Mouse (Mus musculus) small intestine, adult 2 months (tissue): ENCODE data around the gene Arhgef3. TPM values are rescaled to one million over a fixed set of nuclear protein-coding genes. Genes with fewer than 3 reads are reported as not detected.

Experiments used
- H3K27ac ChIP-seq: fragments of 200-500 bp; 2 replicates; pipeline ENCODE4 v1.5.1; 2012; ENCODE audit warnings: low read depth, low read length, control low read depth, inconsistent platforms; ENCODE audit not compliant: insufficient read depth
- H3K27me3 ChIP-seq: fragments of 200-500 bp; 2 replicates; pipeline ENCODE4 v1.6.1; 2012; ENCODE audit warnings: mild to moderate bottlenecking, moderate library complexity, low read length, inconsistent platforms; ENCODE audit not compliant: control insufficient read depth, insufficient read depth
- H3K36me3 ChIP-seq: fragments of 200-500 bp; 2 replicates; pipeline ENCODE4 v1.6.1; 2012; ENCODE audit warnings: mild to moderate bottlenecking, low read length, control low read depth, inconsistent platforms; ENCODE audit not compliant: control insufficient read depth, insufficient read depth
- H3K4me1 ChIP-seq: fragments of 200-500 bp; 2 replicates; pipeline ENCODE4 v1.6.1; 2012; ENCODE audit warnings: low read length, inconsistent platforms, mixed read lengths; ENCODE audit not compliant: control insufficient read depth, insufficient read depth, insufficient read length
- H3K4me3 ChIP-seq: fragments of 200-500 bp; 2 replicates; pipeline ENCODE4 v1.5.1; 2012; ENCODE audit warnings: low read depth, mild to moderate bottlenecking, control low read depth, inconsistent platforms, low read length, moderate library complexity
- CTCF ChIP-seq: fragments of 200-500 bp; IDR thresholded peaks from 2 replicates; pipeline ENCODE4 v1.5.1; 2012; ENCODE audit warnings: low read depth, mild to moderate bottlenecking, control low read depth, inconsistent platforms, low read length, moderate library complexity, mixed read lengths; ENCODE audit not compliant: insufficient replicate concordance, insufficient read length; ENCODE audit errors: extremely low read depth
- POLR2A ChIP-seq: fragments of 200-500 bp; IDR thresholded peaks from 2 replicates; pipeline ENCODE4 v1.6.1; 2012; ENCODE audit warnings: low read depth, mild to moderate bottlenecking, control low read depth, inconsistent platforms, low read length, moderate library complexity
- WGBS: fragments of 180-500 bp; shearing (Covaris S2); methylation state at CpG from one replicate; pipeline ENCODE4 v1.1.7; 2018; 5-methylcytosine and 5-hydroxymethylcytosine counted together
- polyA plus RNA-seq: library from polyadenylated mRNA; depleted of rRNA; stranded (reverse); fragments of >200 nt; gene quantifications from 2 replicates; pipeline ENCODE4 v1.2.3, GENCODE M21; 2012

Gene Arhgef3
- polyA plus RNA-seq, 1 experiment = 7.0 TPM

- TF ChIP-seq POLR2A (no peak), CTCF (no peak)
- 0 out of 2 replicates have a peak, but pooled peaks cover 6% of the 10 kb centered on the region for H3K4me1 ChIP-seq
- 21% methylated on average over 6 of the region's 6 CpGs for WGBS
- no peaks in the 10 kb centered on the region for H3K27me3 ChIP-seq
- H3K4me3 ChIP-seq = peak overlapping the region; percentile 27
- no peak overlapping the region; the same call in 1 of the 2 replicates for H3K27ac ChIP-seq
- no peaks in the 10 kb centered on the region for H3K36me3 ChIP-seq
These were observed 1.3 kb downstream of the Arhgef3 start for GRCm38 (mm10) chr14:27115991-27116390.

GRCm38 (mm10) chr14:27116577-27117165 is 2.0 kb downstream of the Arhgef3 start:
- no peak for TF ChIP-seq CTCF
- no peak for TF ChIP-seq POLR2A
- no peaks in the 10 kb centered on the region for H3K36me3 ChIP-seq
- 0 out of 2 replicates have a peak, but pooled peaks cover 6% of the 10 kb centered on the region for H3K4me1 ChIP-seq
- H3K27me3 ChIP-seq = no peaks in the 10 kb centered on the region
- WGBS = 78% methylated on average over 4 of the region's 4 CpGs
- H3K4me3 ChIP-seq = no peak overlapping the region; the same call in 1 of the 2 replicates
- H3K27ac ChIP-seq = no peak overlapping the region

GRCm38 (mm10) chr14:27118546-27118945 is 3.8 kb downstream of the Arhgef3 start:
- TF ChIP-seq CTCF (no peak), POLR2A (no peak)
- 70% methylated on average over 5 of the region's 5 CpGs for WGBS
- no peaks in the 10 kb centered on the region for H3K27me3 ChIP-seq
- H3K36me3 ChIP-seq = no peaks in the 10 kb centered on the region
- H3K4me3 ChIP-seq = no peak overlapping the region
- no peak overlapping the region for H3K27ac ChIP-seq
- H3K4me1 ChIP-seq = peaks cover 8% of the 10 kb centered on the region; the same call in 1 of the 2 replicates

GRCm38 (mm10) chr14:27122646-27123045 is 7.9 kb downstream of the Arhgef3 start:
- Histone ChIP-seq H3K4me3 (no peak overlapping the region), H3K4me1 (peaks cover 2% of the 10 kb centered on the region; the same call in 1 of the 2 replicates), H3K27ac (no peak overlapping the region), H3K36me3 (no peaks in the 10 kb centered on the region), H3K27me3 (no peaks in the 10 kb centered on the region)
- WGBS = 67% methylated on average over 3 of the region's 3 CpGs
- TF ChIP-seq POLR2A = no peak
- TF ChIP-seq CTCF = no peak

- Histone ChIP-seq H3K4me3 (no peak overlapping the region), H3K36me3 (no peaks in the 10 kb centered on the region), H3K27me3 (no peaks in the 10 kb centered on the region), H3K27ac (no peak overlapping the region), H3K4me1 (peaks cover 2% of the 10 kb centered on the region; the same call in 1 of the 2 replicates)
- TF ChIP-seq POLR2A (no peak), CTCF (no peak)
- 50% methylated on average over 8 of the region's 8 CpGs for WGBS
These were observed 8.8 kb downstream of the Arhgef3 start for GRCm38 (mm10) chr14:27123543-27123942.

GRCm38 (mm10) chr14:27130031-27130430 is 15.3 kb downstream of the Arhgef3 start:
- 94% methylated on average over 3 of the region's 3 CpGs for WGBS
- no peak for TF ChIP-seq POLR2A
- no peak for TF ChIP-seq CTCF
- Histone ChIP-seq H3K4me1 (peaks cover 14% of the 10 kb centered on the region; the same call in 1 of the 2 replicates), H3K27me3 (no peaks in the 10 kb centered on the region), H3K27ac (peak overlapping the region; percentile 74; the same call in 1 of the 2 replicates), H3K4me3 (no peak overlapping the region), H3K36me3 (no peaks in the 10 kb centered on the region)

GRCm38 (mm10) chr14:27130676-27131075 is 16.0 kb downstream of the Arhgef3 start:
- 16% methylated on average over 1 of the region's 1 CpGs for WGBS
- peak overlapping the region; percentile 74 for H3K27ac ChIP-seq
- H3K27me3 ChIP-seq = no peaks in the 10 kb centered on the region
- no peak for TF ChIP-seq CTCF
- no peak for TF ChIP-seq POLR2A
- H3K4me1 ChIP-seq = peaks cover 14% of the 10 kb centered on the region; the same call in 1 of the 2 replicates
- H3K36me3 ChIP-seq = no peaks in the 10 kb centered on the region
- H3K4me3 ChIP-seq = no peak overlapping the region
